Mouse (Mus musculus): Measurements from ENCODE around the gene Tex12. TPM values are rescaled to one million over a fixed set of nuclear protein-coding genes. Genes with fewer than 3 reads are reported as not detected.

Gene Tex12
- polyA plus RNA-seq, 1 experiment: not detected

- WGBS: 34% methylated on average over 7 of the region's 7 CpGs
Measured at GRCm38 (mm10) chr9:50565173-50565572, 4.0 kb upstream of the Tex12 start.

GRCm38 (mm10) chr9:50561918-50562360 is 814 bp upstream of the Tex12 start:
- no peak for DNase-seq (ENCODE audit: low read depth, low spot score)

More at GRCm38 (mm10) chr9:50565173-50565572, 4.0 kb upstream of the Tex12 start:
- DNase-seq (ENCODE audit: low read depth, low spot score): no peak

DNA sequence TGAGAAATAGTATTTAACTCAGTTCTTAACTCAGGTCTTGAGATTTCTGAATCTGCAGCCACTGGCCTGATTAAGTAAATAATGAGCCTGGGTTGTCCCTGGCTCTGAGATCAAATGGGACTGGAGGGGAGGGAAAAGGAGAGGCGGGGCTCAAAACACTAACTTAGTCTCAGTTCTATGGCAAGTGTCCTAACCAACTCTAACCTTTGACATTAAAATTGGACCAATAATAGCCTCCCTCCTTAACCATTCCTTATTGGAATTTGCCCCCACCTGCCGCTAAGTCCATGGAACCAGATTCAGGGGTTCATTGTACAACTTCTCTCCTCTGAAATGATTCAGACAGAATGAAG is 6.1 kb downstream of the Tex12 start, which contains the start of gene Bco2:
TSS of gene Bco2 (minus strand) at position 88 of the 353 bp plus-strand sequence.
- 25% methylated on average over 2 of the region's 2 CpGs for WGBS
- DNase-seq (ENCODE audit: low read depth, low spot score): no peak

More at GRCm38 (mm10) chr9:50561918-50562360, 814 bp upstream of the Tex12 start:
- 26% methylated on average over 2 of the region's 2 CpGs for WGBS

DNA sequence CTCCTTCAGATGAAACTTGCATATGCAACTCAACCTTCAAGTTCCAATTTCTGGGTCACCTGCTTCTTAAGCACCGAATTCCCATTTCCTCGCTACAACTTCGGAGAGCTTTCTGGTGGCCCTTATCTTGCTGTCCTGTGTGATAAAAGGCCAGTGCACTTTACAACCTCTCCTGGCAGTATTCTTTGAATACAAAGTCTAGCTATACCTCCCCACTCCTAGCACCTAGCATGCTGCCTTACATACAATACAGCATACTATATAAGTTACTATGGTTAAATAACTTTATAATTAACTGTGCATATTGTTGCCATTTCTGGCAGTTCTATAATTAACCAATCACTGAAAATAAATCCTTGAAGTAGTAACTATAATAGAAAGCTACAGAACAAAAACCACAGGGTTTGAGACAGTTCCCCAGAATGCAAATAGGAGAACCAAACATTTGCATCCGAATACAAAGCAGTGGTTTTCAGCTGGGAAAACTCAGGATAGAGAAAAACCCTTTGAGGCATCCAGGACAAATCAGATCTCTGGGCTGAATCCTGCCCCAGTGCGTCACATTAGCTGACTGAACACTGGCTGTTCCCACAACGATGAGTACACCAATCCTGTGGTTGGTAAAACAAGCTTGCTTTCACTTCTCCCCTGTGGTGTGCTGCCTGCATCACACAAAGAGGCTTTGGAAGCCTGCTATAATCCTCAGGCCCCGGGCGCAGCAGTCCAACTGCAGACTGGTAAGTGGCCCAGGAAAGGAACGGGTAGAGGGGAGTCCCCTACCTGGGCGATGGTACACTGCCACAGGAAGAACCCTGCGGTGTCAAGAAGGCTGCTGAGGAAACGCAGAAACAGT is 6.7 kb downstream of the Tex12 start, which contains the start of gene Il18:
TSS of gene Il18 (plus strand) at position 587 of the 853 bp plus-strand sequence.
- WGBS: 11% methylated on average over 12 of the region's 12 CpGs
- no peak for DNase-seq (ENCODE audit: low read depth, low spot score)

- no peak for DNase-seq (ENCODE audit: low read depth, low spot score)
- WGBS: 65% methylated on average over 2 of the region's 2 CpGs
Measured at GRCm38 (mm10) chr9:50553547-50553946, 7.6 kb downstream of the Tex12 start.

DNA sequence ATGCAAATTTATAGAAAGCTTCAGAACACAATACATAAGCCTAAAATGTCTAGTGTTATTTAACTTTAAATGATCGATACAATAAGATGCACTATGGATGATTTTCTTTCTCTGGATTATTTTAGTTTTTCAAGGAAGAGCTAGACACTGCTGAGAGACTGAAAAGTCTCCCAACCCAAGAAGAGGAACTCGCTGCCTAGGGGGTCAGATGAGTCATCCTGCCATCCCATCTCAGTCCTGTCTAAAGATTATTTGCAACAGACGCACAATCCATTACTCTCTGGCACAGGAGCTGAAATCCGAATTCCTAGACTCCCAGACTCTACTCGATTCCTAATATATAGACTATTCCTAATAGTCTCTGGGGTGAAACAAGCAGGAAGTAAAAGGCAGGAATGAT is 8.9 kb downstream of the Tex12 start:
- 72% methylated on average over 5 of the region's 5 CpGs for WGBS
- DNase-seq (ENCODE audit: low read depth, low spot score): no peak

- WGBS: 78% methylated on average over 4 of the region's 4 CpGs
- no peak for DNase-seq (ENCODE audit: low read depth, low spot score)
Measured at GRCm38 (mm10) chr9:50548936-50549335, 12.2 kb downstream of the Tex12 start.

- WGBS: 28% methylated on average over 5 of the region's 5 CpGs
- no peak for DNase-seq (ENCODE audit: low read depth, low spot score)
Measured at GRCm38 (mm10) chr9:50547859-50548478, 13.2 kb downstream of the Tex12 start.

GRCm38 (mm10) chr9:50542401-50542800 is 18.7 kb downstream of the Tex12 start:
- DNase-seq (ENCODE audit: low read depth, low spot score): no peak
- 89% methylated on average over 9 of the region's 9 CpGs for WGBS

GRCm38 (mm10) chr9:50540170-50540569 is 21.0 kb downstream of the Tex12 start:
- no peak for DNase-seq (ENCODE audit: low read depth, low spot score)
- WGBS: 66% methylated on average over 7 of the region's 7 CpGs

DNA sequence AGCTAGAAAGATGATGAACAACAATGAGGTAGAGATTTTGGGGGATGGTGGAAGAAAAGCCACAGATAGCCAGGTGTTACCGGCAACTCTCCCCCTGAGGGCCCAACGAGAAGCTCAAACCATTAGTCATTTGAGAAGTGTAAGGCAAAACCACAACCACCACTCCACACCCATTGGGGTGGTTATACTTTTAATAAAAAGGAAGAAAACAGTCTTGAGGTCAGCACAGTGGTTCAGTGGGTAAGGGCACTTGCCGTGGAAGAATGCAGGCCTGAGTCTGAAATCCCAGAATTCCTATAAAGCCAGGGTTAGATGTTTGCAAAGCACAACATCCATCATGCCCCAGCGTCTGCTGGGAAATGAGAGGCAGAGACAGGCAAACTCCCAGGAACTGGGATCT is 23.8 kb downstream of the Tex12 start:
- 61% methylated on average over 4 of the region's 4 CpGs for WGBS
- DNase-seq (ENCODE audit: low read depth, low spot score): no peak

GRCm38 (mm10) chr9:50536603-50537135 is 24.5 kb downstream of the Tex12 start:
- no peak for DNase-seq (ENCODE audit: low read depth, low spot score)
- 24% methylated on average over 7 of the region's 7 CpGs for WGBS

DNA sequence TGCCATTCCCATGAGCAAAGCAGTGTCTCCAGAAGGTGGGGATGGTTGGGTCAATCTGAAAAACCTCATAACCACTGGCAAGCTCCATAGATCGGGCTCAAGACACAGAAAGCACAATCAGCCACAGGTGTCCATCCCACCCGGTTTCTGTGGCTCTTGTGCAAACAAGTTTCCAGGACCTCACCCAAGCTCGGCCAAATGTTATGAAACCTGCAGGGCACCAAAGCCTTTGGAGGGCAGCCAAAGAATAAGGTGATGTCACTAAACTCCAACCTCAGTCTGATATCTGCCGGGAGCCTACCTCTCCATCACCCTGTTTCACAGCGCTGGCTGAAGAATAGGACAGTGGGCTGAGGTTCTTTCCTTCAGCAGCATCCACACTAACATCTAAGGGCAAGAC is 25.2 kb downstream of the Tex12 start:
- WGBS: 26% methylated on average over 5 of the region's 5 CpGs
- no peak for DNase-seq (ENCODE audit: low read depth, low spot score)

DNA sequence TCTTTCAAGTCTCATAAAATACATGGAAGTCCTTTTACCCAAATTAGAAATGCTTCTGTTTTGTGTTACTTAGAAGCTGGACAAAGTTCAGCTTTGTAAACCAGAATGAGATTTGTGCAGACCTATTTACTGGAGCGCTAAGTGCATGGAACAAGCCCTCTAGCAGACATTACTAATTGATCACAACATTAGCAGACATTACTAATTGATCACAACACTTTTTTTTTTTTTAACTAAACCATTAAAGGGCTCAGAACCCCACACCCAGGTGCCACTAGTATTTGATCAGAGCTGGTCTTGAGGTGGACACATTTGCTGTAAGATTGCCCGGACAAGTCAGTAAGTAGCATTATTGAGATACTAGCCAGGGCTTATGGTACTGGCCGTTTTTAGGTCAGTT is 27.3 kb downstream of the Tex12 start:
- no peak for DNase-seq (ENCODE audit: low read depth, low spot score)
- 20% methylated on average over 3 of the region's 3 CpGs for WGBS

- no peak for DNase-seq (ENCODE audit: low read depth, low spot score)
- WGBS: 17% methylated on average over 11 of the region's 11 CpGs
Measured at GRCm38 (mm10) chr9:50533328-50533727, 27.8 kb downstream of the Tex12 start.

DNA sequence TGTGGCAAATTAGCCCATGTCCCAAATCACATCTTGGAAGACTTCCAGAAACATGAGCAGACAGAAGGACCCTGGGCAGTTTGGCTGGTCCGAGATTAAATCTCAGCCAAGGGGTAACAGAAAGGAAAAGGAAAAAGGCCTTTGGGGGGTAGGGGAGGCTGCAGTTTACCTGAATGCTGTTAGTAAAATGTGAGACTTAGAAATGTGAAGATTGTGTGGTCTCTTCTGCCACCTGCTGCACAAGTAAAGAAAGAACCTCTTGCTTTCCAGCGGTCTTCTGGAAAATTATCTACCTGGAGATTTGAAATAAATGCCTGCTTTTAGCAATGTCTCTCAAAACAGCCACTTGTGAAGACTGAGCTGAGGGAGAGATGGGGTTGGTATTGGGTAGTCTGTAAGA is 30.2 kb downstream of the Tex12 start:
- 13% methylated on average over 2 of the region's 2 CpGs for whole genome bisulfite sequencing
- no peak for DNase-seq (ENCODE audit: low read depth, low spot score)

DNA sequence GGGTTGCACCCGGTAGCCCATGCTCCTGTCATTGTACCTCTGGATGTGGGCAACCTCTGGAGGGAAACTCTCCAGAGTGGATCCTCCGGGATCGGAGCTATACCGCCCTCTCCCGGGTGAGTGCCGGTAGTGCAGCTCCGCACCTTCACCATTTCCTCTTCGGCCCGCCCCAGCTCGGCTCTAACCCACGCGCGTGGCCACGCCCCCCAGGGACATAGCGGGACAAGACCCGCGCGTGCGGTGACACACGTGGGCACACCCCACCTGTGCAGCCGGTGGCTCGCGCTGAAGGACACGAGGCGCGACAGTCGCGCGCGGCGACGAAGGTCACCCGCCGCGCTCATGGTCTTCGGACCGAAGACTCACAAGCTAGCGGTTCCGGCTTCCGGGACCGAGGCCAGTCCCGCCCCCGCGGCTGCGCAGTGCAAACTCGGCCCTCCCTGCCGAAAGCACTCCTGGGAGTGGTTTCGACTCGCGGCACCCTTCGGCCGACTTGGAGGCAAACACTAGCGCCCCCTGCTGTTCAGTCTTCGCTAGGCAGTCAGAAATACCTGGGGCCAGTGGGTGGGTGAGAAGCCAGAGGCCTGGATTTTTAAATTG is 32.7 kb downstream of the Tex12 start, which contains the start of gene Pts:
TSS of gene Pts (minus strand) at position 432 of the 600 bp plus-strand sequence.
- under 1% methylated on average over 54 of the region's 54 CpGs for WGBS
- no peak for DNase-seq (ENCODE audit: low read depth, low spot score)

GRCm38 (mm10) chr9:50527860-50528259 is 33.3 kb downstream of the Tex12 start:
- WGBS: 17% methylated on average over 7 of the region's 7 CpGs
- DNase-seq (ENCODE audit: low read depth, low spot score): no peak

DNA sequence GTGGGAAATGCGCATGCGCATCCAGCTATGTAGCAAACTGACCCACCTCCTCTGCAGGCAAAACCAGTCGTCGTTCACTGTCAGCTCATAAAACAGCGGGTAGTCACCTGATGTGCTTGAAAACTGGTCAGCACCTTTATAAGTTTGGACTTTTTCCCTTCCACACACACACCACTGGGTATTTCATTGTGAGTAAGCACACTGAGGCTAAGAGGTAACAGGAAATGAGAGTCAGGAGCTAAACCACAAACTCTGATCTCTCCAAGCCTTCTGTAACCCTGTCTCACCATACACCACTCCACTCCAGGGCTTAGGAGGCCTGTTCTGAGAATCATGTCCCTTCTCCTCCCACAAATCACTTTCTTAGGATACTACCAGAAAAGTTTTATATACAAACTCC is 35.5 kb downstream of the Tex12 start:
- DNase-seq (ENCODE audit: low read depth, low spot score): no peak
- 53% methylated on average over 5 of the region's 5 CpGs for WGBS

- no peak for DNase-seq (ENCODE audit: low read depth, low spot score)
- WGBS: 93% methylated on average over 5 of the region's 5 CpGs
Measured at GRCm38 (mm10) chr9:50524936-50525335, 36.2 kb downstream of the Tex12 start.

All from large intestine, adult 2 months (tissue).